Mouse (Mus musculus): ENCODE data around the gene Tollip.
"Not testable (repeated sequence)": the region's sequence is repeated elsewhere in the genome, so short reads cannot be mapped to it uniquely, and the experiment has no call there.

Tollip gene

GRCm38 (mm10) chr7:141934128-141934898 lies 16.0 kb upstream of the Tollip start:
- no peak for DNase-seq (ENCODE audit: low read depth, low spot score)

- peak; percentile 84 for DNase-seq (ENCODE audit: low read depth, low spot score)
Observed at GRCm38 (mm10) chr7:141928642-141929041, 10.3 kb upstream of the Tollip start.

GRCm38 (mm10) chr7:141924917-141925316 lies 6.6 kb upstream of the Tollip start:
- peak; percentile 27 for DNase-seq (ENCODE audit: low read depth, low spot score)

- not testable (repeated sequence) for DNase-seq (ENCODE audit: low read depth, low spot score)
Observed at GRCm38 (mm10) chr7:141924121-141924520, 5.8 kb upstream of the Tollip start.

- no peak for DNase-seq (ENCODE audit: low read depth, low spot score)
Observed at GRCm38 (mm10) chr7:141911305-141911704, 7.0 kb downstream of the Tollip start.

- DNase-seq (ENCODE audit: low read depth, low spot score) = no peak
Observed at GRCm38 (mm10) chr7:141908591-141908990, 9.7 kb downstream of the Tollip start.

GRCm38 (mm10) chr7:141902791-141903190 lies 15.5 kb downstream of the Tollip start:
- peak; percentile 84 for DNase-seq (ENCODE audit: low read depth, low spot score)

- DNase-seq (ENCODE audit: low read depth, low spot score) = peak; percentile 97
Observed at GRCm38 (mm10) chr7:141902269-141902729, 16.0 kb downstream of the Tollip start.

- DNase-seq (ENCODE audit: low read depth, low spot score) = no peak
Observed at GRCm38 (mm10) chr7:141901825-141902224, 16.5 kb downstream of the Tollip start.

- DNase-seq (ENCODE audit: low read depth, low spot score) = no peak
Observed at GRCm38 (mm10) chr7:141892151-141892550, 26.2 kb downstream of the Tollip start.

GRCm38 (mm10) chr7:141878813-141879212 lies 39.5 kb downstream of the Tollip start:
- no peak for DNase-seq (ENCODE audit: low read depth, low spot score)

GRCm38 (mm10) chr7:141874891-141875290 lies 43.4 kb downstream of the Tollip start:
- peak; percentile 23 for DNase-seq (ENCODE audit: low read depth, low spot score)

GRCm38 (mm10) chr7:141870553-141870952 lies 47.8 kb downstream of the Tollip start:
- DNase-seq (ENCODE audit: low read depth, low spot score) = no peak

GRCm38 (mm10) chr7:141869644-141870043 lies 48.7 kb downstream of the Tollip start:
- no peak for DNase-seq (ENCODE audit: low read depth, low spot score)

- no peak for DNase-seq (ENCODE audit: low read depth, low spot score)
Observed at GRCm38 (mm10) chr7:141861046-141861445, 57.3 kb downstream of the Tollip start.

GRCm38 (mm10) chr7:141840354-141840753 lies 78.0 kb downstream of the Tollip start:
- no peak for DNase-seq (ENCODE audit: low read depth, low spot score)

GRCm38 (mm10) chr7:141838779-141839178 lies 79.5 kb downstream of the Tollip start, which contains the start of gene Muc5b:
Muc5b (plus strand) TSS chr7:141839070.
- DNase-seq (ENCODE audit: low read depth, low spot score) = no peak

- DNase-seq (ENCODE audit: low read depth, low spot score) = no peak
Observed at GRCm38 (mm10) chr7:141836423-141836822, 81.9 kb downstream of the Tollip start.

GRCm38 (mm10) chr7:141835941-141836340 lies 82.4 kb downstream of the Tollip start:
- no peak for DNase-seq (ENCODE audit: low read depth, low spot score)

Data from telencephalon, adult 2 months (tissue).